Mouse (Mus musculus): ENCODE data around the gene Sin3a.

DNA sequence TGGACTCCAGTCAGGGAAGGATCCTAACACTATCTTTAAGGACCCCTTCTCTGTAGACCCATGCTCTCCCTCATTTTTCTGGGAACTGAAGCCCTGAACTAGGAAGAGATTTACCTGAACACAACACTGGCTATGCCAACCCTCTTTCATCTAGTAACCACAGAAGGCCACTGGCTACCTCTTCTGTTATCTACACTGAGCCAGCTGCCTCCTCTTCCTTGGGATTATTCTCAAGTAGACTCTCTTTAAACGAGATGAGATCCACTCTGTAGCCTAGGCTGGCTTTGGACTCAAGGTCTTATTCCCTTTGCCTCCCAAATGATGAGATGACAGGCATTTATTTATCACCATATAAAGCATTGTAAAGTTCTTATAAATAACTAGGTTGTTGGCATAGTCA is 1.6 kb upstream of the Sin3a start:
- TF ChIP-seq CTCF (IDR thresholded peaks at IDR 0.05) (no peak), EP300 (IDR thresholded peaks at IDR 0.05; ENCODE audit: insufficient read depth, low read depth, low read length) (no peak), POLR2A (IDR thresholded peaks at IDR 0.05; ENCODE audit: insufficient read depth, low read depth, low read length) (no peak)

Data from heart, adult 2 months (tissue).